Mouse (Mus musculus) kidney, adult 2 months (tissue): ENCODE measurements around the gene Casp14.

Source experiments
- CTCF ChIP-seq: fragments of 200-500 bp; conservative IDR thresholded peaks from 2 replicates; pipeline ENCODE4 v1.5.1; 2011; ENCODE audit warnings: low read depth, mild to moderate bottlenecking, control low read depth, low read length, moderate library complexity, mixed read lengths; ENCODE audit not compliant: insufficient read depth, insufficient read length
- POLR2A ChIP-seq: fragments of 200-500 bp; IDR thresholded peaks from one replicate; pipeline ENCODE4 v1.6.1; 2011; ENCODE audit warnings: low read depth, low read length, control low read depth

DNA sequence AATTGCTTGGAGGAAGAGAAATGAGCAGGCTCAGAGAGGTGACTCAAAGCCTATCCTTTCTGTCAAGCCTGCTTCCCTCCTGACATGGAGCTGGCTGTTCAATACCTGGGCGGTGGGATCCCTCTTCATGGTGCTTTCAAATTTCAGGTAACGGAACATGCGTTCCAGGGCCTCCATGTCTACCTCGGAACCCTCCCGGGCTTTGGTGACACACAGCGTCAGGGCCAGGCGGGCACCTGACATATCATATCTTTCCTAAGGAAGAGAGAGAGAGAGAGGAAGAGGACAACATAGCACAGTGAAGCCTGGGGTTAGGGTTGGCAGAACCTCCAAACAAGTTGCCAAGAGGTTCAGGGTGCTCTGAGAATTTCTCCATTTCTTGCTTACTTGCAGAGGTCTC lies 2.9 kb downstream of the Casp14 start:
- TF ChIP-seq CTCF (no peak), POLR2A (no peak)
